Mouse (Mus musculus): ENCODE measurements around the gene Slc20a1. TPM values are rescaled to one million over a fixed set of nuclear protein-coding genes. Genes with fewer than 3 reads are reported as not detected.

Slc20a1 gene
- polyA plus RNA-seq, 1 experiment from 2014 or later = 50.0 TPM

GRCm38 (mm10) chr2:129249321-129249720 lies 50.8 kb downstream of the Slc20a1 start:
- Histone ChIP-seq H3K27me3 (replicated peaks) (no peaks in the 10 kb centered on the region), H3K27ac (no peak overlapping the region), H3K36me3 (no peaks in the 10 kb centered on the region), H3K4me2 (replicated peaks) (no peak overlapping the region), H3K9me3 (no peaks in the 10 kb centered on the region), H3K4me3 (no peak overlapping the region), H3K4me1 (no peaks in the 10 kb centered on the region), H3K9ac (no peak overlapping the region)
- ATAC-seq (ENCODE audit: low FRiP score, low read depth) = no peak
- 50% methylated on average over 1 of the region's 1 CpGs for WGBS

- no peaks in the 10 kb centered on the region for H3K4me1 ChIP-seq
- H3K9me3 ChIP-seq = no peaks in the 10 kb centered on the region
- no peak overlapping the region for H3K4me3 ChIP-seq
- no peak overlapping the region for H3K9ac ChIP-seq
- H3K27me3 ChIP-seq (replicated peaks) = no peaks in the 10 kb centered on the region
- no peak overlapping the region for H3K4me2 ChIP-seq (replicated peaks)
- H3K36me3 ChIP-seq = no peaks in the 10 kb centered on the region
- H3K27ac ChIP-seq = no peak overlapping the region
- ATAC-seq (ENCODE audit: low FRiP score, low read depth) = no peak
- WGBS = 85% methylated on average over 19 of the region's 19 CpGs
These were observed 54.5 kb downstream of the Slc20a1 start for GRCm38 (mm10) chr2:129252836-129253630.

- no peak overlapping the region for H3K27ac ChIP-seq
- 73% methylated on average over 2 of the region's 2 CpGs for WGBS
- no peak overlapping the region for H3K9ac ChIP-seq
- no peaks in the 10 kb centered on the region for H3K27me3 ChIP-seq (replicated peaks)
- ATAC-seq (ENCODE audit: low FRiP score, low read depth) = no peak
- no peaks in the 10 kb centered on the region for H3K4me1 ChIP-seq
- no peak overlapping the region for H3K4me2 ChIP-seq (replicated peaks)
- H3K36me3 ChIP-seq = no peaks in the 10 kb centered on the region
- H3K9me3 ChIP-seq = no peaks in the 10 kb centered on the region
- H3K4me3 ChIP-seq = no peak overlapping the region
These were observed 55.0 kb downstream of the Slc20a1 start for GRCm38 (mm10) chr2:129253631-129253970.

GRCm38 (mm10) chr2:129254076-129254475 lies 55.5 kb downstream of the Slc20a1 start:
- H3K36me3 ChIP-seq = no peaks in the 10 kb centered on the region
- no peaks in the 10 kb centered on the region for H3K4me1 ChIP-seq
- no peak overlapping the region for H3K4me2 ChIP-seq (replicated peaks)
- H3K9me3 ChIP-seq = no peaks in the 10 kb centered on the region
- ATAC-seq (ENCODE audit: low FRiP score, low read depth) = no peak
- H3K4me3 ChIP-seq = no peak overlapping the region
- H3K9ac ChIP-seq = no peak overlapping the region
- 73% methylated on average over 2 of the region's 2 CpGs for WGBS
- no peak overlapping the region for H3K27ac ChIP-seq
- no peaks in the 10 kb centered on the region for H3K27me3 ChIP-seq (replicated peaks)

GRCm38 (mm10) chr2:129256006-129256405 lies 57.4 kb downstream of the Slc20a1 start:
- Histone ChIP-seq H3K4me1 (no peaks in the 10 kb centered on the region), H3K4me2 (replicated peaks) (no peak overlapping the region), H3K36me3 (no peaks in the 10 kb centered on the region), H3K9me3 (no peaks in the 10 kb centered on the region), H3K27ac (no peak overlapping the region), H3K4me3 (no peak overlapping the region), H3K9ac (no peak overlapping the region), H3K27me3 (replicated peaks) (no peaks in the 10 kb centered on the region)
- 63% methylated on average over 4 of the region's 4 CpGs for WGBS
- no peak for ATAC-seq (ENCODE audit: low FRiP score, low read depth)

GRCm38 (mm10) chr2:129258056-129258455 lies 59.5 kb downstream of the Slc20a1 start:
- Histone ChIP-seq H3K27me3 (replicated peaks) (no peaks in the 10 kb centered on the region), H3K4me2 (replicated peaks) (no peak overlapping the region), H3K27ac (no peak overlapping the region), H3K4me3 (no peak overlapping the region), H3K36me3 (no peaks in the 10 kb centered on the region), H3K9me3 (no peaks in the 10 kb centered on the region), H3K9ac (no peak overlapping the region), H3K4me1 (no peaks in the 10 kb centered on the region)
- ATAC-seq (ENCODE audit: low FRiP score, low read depth) = no peak
- WGBS = 87% methylated on average over 3 of the region's 3 CpGs

- Histone ChIP-seq H3K4me3 (no peak overlapping the region), H3K4me1 (no peaks in the 10 kb centered on the region), H3K27me3 (replicated peaks) (no peaks in the 10 kb centered on the region), H3K36me3 (no peaks in the 10 kb centered on the region), H3K9ac (peak overlapping the region; percentile 18; the same call in 1 of the 2 replicates), H3K4me2 (replicated peaks) (0 out of 2 replicates have a peak overlapping the region, but pooled peaks have one; percentile 12), H3K9me3 (no peaks in the 10 kb centered on the region), H3K27ac (no peak overlapping the region)
- 38% methylated on average over 7 of the region's 7 CpGs for WGBS
- peak; percentile 73 for ATAC-seq (ENCODE audit: low FRiP score, low read depth)
These were observed 60.1 kb downstream of the Slc20a1 start for GRCm38 (mm10) chr2:129258475-129259211.

GRCm38 (mm10) chr2:129260646-129261045 lies 62.1 kb downstream of the Slc20a1 start:
- Histone ChIP-seq H3K27ac (no peak overlapping the region), H3K9ac (no peak overlapping the region), H3K4me2 (replicated peaks) (no peak overlapping the region), H3K27me3 (replicated peaks) (no peaks in the 10 kb centered on the region), H3K4me3 (no peak overlapping the region), H3K9me3 (no peaks in the 10 kb centered on the region), H3K36me3 (no peaks in the 10 kb centered on the region), H3K4me1 (no peaks in the 10 kb centered on the region)
- WGBS = 79% methylated on average over 3 of the region's 3 CpGs
- no peak for ATAC-seq (ENCODE audit: low FRiP score, low read depth)

Other genes with a start within 250 kb of the Slc20a1 start
- gene Zc3h6, start 231.4 kb upstream of the Slc20a1 start, polyA plus RNA-seq (2016; fragmentation: Nextera tagmentation; extraction: Ambion mirVana) = 3.2 and 3.8 TPM in 2 replicates
- gene Gm10762, start 231.0 kb upstream of the Slc20a1 start, polyA plus RNA-seq (2016; fragmentation: Nextera tagmentation; extraction: Ambion mirVana) = 30.2 and 30.6 TPM in 2 replicates
- gene Vinac1, start 150.6 kb upstream of the Slc20a1 start, polyA plus RNA-seq (2016; fragmentation: Nextera tagmentation; extraction: Ambion mirVana) = 0.29 and 0.58 TPM in 2 replicates
- 23.9 and 24.6 TPM in 2 replicates for gene Ttl, start 132.8 kb upstream of the Slc20a1 start, polyA plus RNA-seq (2016; fragmentation: Nextera tagmentation; extraction: Ambion mirVana)
- 22.5 and 24.4 TPM in 2 replicates for gene Polr1b, start 97.8 kb upstream of the Slc20a1 start, polyA plus RNA-seq (2016; fragmentation: Nextera tagmentation; extraction: Ambion mirVana)
- 22.4 and 25.9 TPM in 2 replicates for gene Chchd5, start 69.1 kb upstream of the Slc20a1 start, polyA plus RNA-seq (2016; fragmentation: Nextera tagmentation; extraction: Ambion mirVana)
- gene Ckap2l, start 98.4 kb downstream of the Slc20a1 start, polyA plus RNA-seq (2016; fragmentation: Nextera tagmentation; extraction: Ambion mirVana) = 28.5 and 37.9 TPM in 2 replicates
- gene Il1a, start 111.2 kb downstream of the Slc20a1 start, polyA plus RNA-seq (2016; fragmentation: Nextera tagmentation; extraction: Ambion mirVana) = 0.11 and 0.28 TPM in 2 replicates
- gene Il1b, start 172.4 kb downstream of the Slc20a1 start, polyA plus RNA-seq (2016; fragmentation: Nextera tagmentation; extraction: Ambion mirVana) = not detected in 2 replicates